Mouse (Mus musculus) limb, embryonic 15.5 days (tissue): ENCODE measurements around the gene Gm20388. TPM values are rescaled to one million over a fixed set of nuclear protein-coding genes. Genes with fewer than 3 reads are reported as not detected.

Experiments used
- ATAC-seq: fragments of 200-750 bp; cut with Nextera tagmentation; 2 replicates; pipeline ENCODE4 v1.8.0; 2017; ENCODE audit warnings: low read depth, moderate TSS enrichment; ENCODE audit not compliant: insufficient number of reproducible peaks, low FRiP score, low TSS enrichment
- H3K27ac ChIP-seq: fragments of 300-500 bp; sonication (generic); 2 replicates; pipeline ENCODE4 v1.5.1; 2015; ENCODE audit warnings: moderate library complexity, mild to moderate bottlenecking, inconsistent platforms
- H3K27me3 ChIP-seq: fragments of 300-500 bp; sonication (generic); 2 replicates; pipeline ENCODE4 v1.6.1; 2015; ENCODE audit warnings: inconsistent platforms
- H3K36me3 ChIP-seq: fragments of 300-500 bp; sonication (generic); 2 replicates; pipeline ENCODE4 v1.6.1; 2015; ENCODE audit warnings: inconsistent platforms
- H3K4me1 ChIP-seq: fragments of 300-500 bp; sonication (generic); 2 replicates; pipeline ENCODE4 v1.6.1; 2015; ENCODE audit warnings: inconsistent platforms
- H3K4me2 ChIP-seq: fragments of 300-500 bp; sonication (generic); 2 replicates; pipeline ENCODE4 v1.6.1; 2015; ENCODE audit warnings: mild to moderate bottlenecking, inconsistent platforms
- H3K4me3 ChIP-seq: fragments of 300-500 bp; sonication (generic); 2 replicates; pipeline ENCODE4 v1.5.1; 2015; ENCODE audit warnings: mild to moderate bottlenecking, inconsistent platforms
- H3K9ac ChIP-seq: fragments of 300-500 bp; sonication (generic); 2 replicates; pipeline ENCODE4 v1.6.1; 2015; ENCODE audit warnings: inconsistent platforms
- H3K9me3 ChIP-seq: fragments of 300-500 bp; sonication (generic); 2 replicates; pipeline ENCODE4 v1.6.1; 2016; ENCODE audit warnings: inconsistent platforms
- WGBS: fragments of 180-500 bp; shearing (Covaris S2); methylation state at CpG from one replicate; pipeline ENCODE4 v1.1.7; 2015; 5-methylcytosine and 5-hydroxymethylcytosine counted together
- polyA plus RNA-seq: library from polyadenylated mRNA; unstranded; fragments of >200 nt; fragmentation: Nextera tagmentation; extraction: Ambion mirVana; gene quantifications from 2 replicates; pipeline ENCODE4 v1.2.1, GENCODE M21; 2015

Gm20388 gene
- polyA plus RNA-seq, 1 experiment from 2014 or later = 4.9 TPM

GRCm38 (mm10) chr8:124144619-124144980, 4234.0 kb downstream of the Gm20388 start:
- Histone ChIP-seq H3K9me3 (no peaks in the 10 kb centered on the region), H3K4me3 (no peak overlapping the region), H3K4me2 (no peak overlapping the region), H3K9ac (no peak overlapping the region), H3K27ac (no peak overlapping the region), H3K4me1 (no peaks in the 10 kb centered on the region), H3K27me3 (no peaks in the 10 kb centered on the region), H3K36me3 (no peaks in the 10 kb centered on the region)
- WGBS = 60% methylated on average over 12 of the region's 12 CpGs
- no peak for ATAC-seq

DNA sequence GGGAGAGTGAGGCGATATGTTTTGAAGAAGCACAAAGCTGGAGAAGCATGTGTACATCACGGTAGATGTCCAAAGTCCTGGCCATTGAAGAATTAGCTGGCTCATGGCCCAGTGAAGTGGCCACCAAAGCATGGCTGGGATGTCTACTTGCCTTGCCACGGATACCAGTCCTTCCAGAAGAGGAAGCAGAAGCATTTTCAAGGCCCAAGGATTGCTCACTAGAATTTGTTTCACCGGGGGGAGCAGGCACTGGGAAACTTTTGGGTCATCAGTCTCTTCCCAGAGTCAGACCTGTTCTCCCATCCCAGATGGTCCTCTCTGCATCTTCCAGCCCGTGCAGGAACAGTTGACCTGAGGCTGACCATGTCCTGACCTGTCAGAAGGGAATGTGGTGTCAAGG, 4235.6 kb downstream of the Gm20388 start:
- Histone ChIP-seq H3K9ac (no peak overlapping the region), H3K4me2 (no peak overlapping the region), H3K9me3 (no peaks in the 10 kb centered on the region), H3K36me3 (no peaks in the 10 kb centered on the region), H3K27me3 (no peaks in the 10 kb centered on the region), H3K27ac (no peak overlapping the region), H3K4me3 (no peak overlapping the region), H3K4me1 (no peaks in the 10 kb centered on the region)
- ATAC-seq = no peak
- WGBS = 83% methylated on average over 5 of the region's 5 CpGs

- H3K4me2 ChIP-seq = no peak overlapping the region
- H3K4me3 ChIP-seq = no peak overlapping the region
- 64% methylated on average over 11 of the region's 11 CpGs for whole genome bisulfite sequencing
- no peaks in the 10 kb centered on the region for H3K36me3 ChIP-seq
- H3K9me3 ChIP-seq = no peaks in the 10 kb centered on the region
- H3K9ac ChIP-seq = no peak overlapping the region
- H3K27me3 ChIP-seq = no peaks in the 10 kb centered on the region
- ATAC-seq = no peak
- H3K27ac ChIP-seq = no peak overlapping the region
- no peaks in the 10 kb centered on the region for H3K4me1 ChIP-seq
Observed at GRCm38 (mm10) chr8:124150009-124150408, 4239.4 kb downstream of the Gm20388 start.

DNA sequence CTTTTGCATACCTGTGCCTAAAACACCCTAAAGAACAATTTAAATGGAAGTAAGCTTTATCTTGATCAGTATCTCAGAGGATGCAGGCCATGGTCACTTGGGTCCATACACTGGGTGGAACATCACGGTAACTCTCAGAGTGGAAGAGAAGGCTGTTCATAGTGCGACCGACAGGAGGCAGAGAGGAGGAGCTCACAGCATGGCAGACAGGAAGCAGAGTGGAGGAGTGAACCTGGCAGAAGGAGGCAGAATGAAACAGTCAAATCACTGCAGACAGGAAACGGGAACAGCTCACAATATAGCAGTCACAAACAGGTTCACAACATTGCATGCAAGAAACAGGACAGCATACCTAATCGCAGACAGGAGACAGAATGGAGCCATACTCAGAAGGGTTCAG, 4239.9 kb downstream of the Gm20388 start:
- Histone ChIP-seq H3K27me3 (no peaks in the 10 kb centered on the region), H3K4me3 (no peak overlapping the region), H3K9ac (no peak overlapping the region), H3K9me3 (no peaks in the 10 kb centered on the region), H3K36me3 (no peaks in the 10 kb centered on the region), H3K27ac (no peak overlapping the region), H3K4me1 (no peaks in the 10 kb centered on the region), H3K4me2 (no peak overlapping the region)
- ATAC-seq = no peak
- 82% methylated on average over 5 of the region's 5 CpGs for WGBS

- no peaks in the 10 kb centered on the region for H3K36me3 ChIP-seq
- no peak overlapping the region for H3K4me2 ChIP-seq
- no peak overlapping the region for H3K9ac ChIP-seq
- H3K9me3 ChIP-seq = no peaks in the 10 kb centered on the region
- 64% methylated on average over 6 of the region's 6 CpGs for WGBS
- ATAC-seq = no peak
- H3K4me3 ChIP-seq = no peak overlapping the region
- H3K4me1 ChIP-seq = no peaks in the 10 kb centered on the region
- H3K27me3 ChIP-seq = no peaks in the 10 kb centered on the region
- no peak overlapping the region for H3K27ac ChIP-seq
Observed at GRCm38 (mm10) chr8:124151881-124152280, 4241.2 kb downstream of the Gm20388 start.

DNA sequence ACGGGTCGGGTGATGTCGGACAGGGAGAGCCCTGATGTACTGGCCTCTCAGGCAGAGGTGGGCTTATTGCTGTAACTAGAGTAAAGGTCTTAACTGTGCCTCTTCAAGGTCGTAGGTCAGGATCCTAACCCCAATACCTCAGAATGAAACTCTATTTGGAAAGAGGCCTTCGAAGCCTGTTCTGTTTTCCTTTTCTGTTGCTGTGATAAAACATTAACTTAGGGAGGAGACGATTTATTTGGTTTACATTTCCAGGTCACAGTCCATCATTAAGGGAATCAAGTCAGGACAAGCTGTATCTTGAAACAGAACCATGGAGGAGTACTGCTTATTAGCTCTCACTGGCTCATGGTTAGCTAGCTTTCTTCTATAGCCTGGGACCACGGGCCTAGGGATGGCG, 4242.1 kb downstream of the Gm20388 start:
- no peak overlapping the region for H3K27ac ChIP-seq
- no peak overlapping the region for H3K4me3 ChIP-seq
- no peaks in the 10 kb centered on the region for H3K27me3 ChIP-seq
- no peak overlapping the region for H3K4me2 ChIP-seq
- no peak overlapping the region for H3K9ac ChIP-seq
- 88% methylated on average over 8 of the region's 8 CpGs for WGBS
- ATAC-seq = no peak
- H3K4me1 ChIP-seq = no peaks in the 10 kb centered on the region
- no peaks in the 10 kb centered on the region for H3K36me3 ChIP-seq
- H3K9me3 ChIP-seq = no peaks in the 10 kb centered on the region

DNA sequence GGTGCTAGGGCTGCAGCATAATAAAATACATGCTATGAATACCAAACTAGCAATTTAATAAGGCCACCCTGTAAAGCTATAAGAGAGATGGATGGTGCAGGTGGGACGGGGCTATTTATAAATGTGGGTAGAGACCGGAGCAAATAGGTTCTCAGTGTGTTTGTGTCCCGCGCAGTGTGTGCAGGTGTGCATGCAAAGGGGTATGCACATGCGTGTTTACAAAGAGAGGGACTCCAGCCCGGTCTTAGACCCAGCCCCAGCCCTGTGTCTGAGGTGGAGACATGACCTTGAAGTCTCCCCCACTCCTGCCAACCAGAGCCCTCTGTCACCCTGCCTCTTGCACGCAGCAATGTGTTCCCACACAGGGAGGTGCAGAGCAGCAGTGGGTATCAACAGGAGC, 4245.7 kb downstream of the Gm20388 start:
- 71% methylated on average over 7 of the region's 7 CpGs for WGBS
- no peak overlapping the region for H3K4me3 ChIP-seq
- no peaks in the 10 kb centered on the region for H3K36me3 ChIP-seq
- no peak overlapping the region for H3K9ac ChIP-seq
- no peaks in the 10 kb centered on the region for H3K9me3 ChIP-seq
- H3K4me2 ChIP-seq = no peak overlapping the region
- no peak overlapping the region for H3K27ac ChIP-seq
- ATAC-seq = no peak
- H3K27me3 ChIP-seq = no peaks in the 10 kb centered on the region
- no peaks in the 10 kb centered on the region for H3K4me1 ChIP-seq

DNA sequence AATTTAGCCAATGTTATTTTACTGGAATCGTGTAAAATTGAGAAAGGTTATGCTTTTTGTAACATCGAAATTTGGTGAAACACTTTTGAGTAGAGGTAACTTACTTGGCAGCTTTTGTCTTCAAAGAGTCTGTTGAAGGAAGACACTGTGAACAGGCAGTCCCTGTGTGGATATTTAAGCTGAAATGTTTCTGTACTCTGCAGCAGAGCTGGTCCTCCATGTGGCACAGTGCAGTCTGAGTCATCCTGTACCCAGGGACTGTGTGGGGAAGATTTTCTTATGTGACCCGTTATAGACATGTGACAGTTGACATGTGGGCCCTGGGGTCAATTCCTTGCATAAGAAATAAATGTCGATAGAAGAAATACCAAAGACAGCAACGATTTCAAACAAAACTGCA, 4251.0 kb downstream of the Gm20388 start:
- 74% methylated on average over 5 of the region's 5 CpGs for WGBS
- no peaks in the 10 kb centered on the region for H3K9me3 ChIP-seq
- no peak for ATAC-seq
- no peaks in the 10 kb centered on the region for H3K4me1 ChIP-seq
- H3K4me2 ChIP-seq = no peak overlapping the region
- no peaks in the 10 kb centered on the region for H3K27me3 ChIP-seq
- H3K4me3 ChIP-seq = no peak overlapping the region
- no peak overlapping the region for H3K9ac ChIP-seq
- H3K36me3 ChIP-seq = no peaks in the 10 kb centered on the region
- no peak overlapping the region for H3K27ac ChIP-seq

DNA sequence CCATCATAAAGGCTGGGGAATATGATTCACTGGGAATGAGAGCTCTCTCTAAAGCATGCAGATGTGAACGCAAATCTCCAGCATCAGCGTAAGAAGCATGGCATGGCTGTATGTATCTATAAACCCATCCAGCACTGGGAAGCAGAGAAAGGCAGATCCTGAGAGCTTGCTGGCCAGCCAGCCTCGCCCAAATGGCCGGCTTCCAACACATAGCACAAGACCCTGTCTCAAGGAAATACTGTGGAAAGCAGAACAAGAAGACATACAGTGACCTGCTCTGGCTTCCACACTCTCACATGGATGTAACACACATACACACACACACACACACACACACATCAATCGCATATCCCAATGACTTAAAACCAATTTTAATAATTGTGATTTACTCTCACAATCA, 4252.6 kb downstream of the Gm20388 start:
- Histone ChIP-seq H3K4me3 (no peak overlapping the region), H3K27me3 (no peaks in the 10 kb centered on the region), H3K36me3 (no peaks in the 10 kb centered on the region), H3K9ac (no peak overlapping the region), H3K9me3 (no peaks in the 10 kb centered on the region), H3K27ac (no peak overlapping the region), H3K4me2 (no peak overlapping the region), H3K4me1 (no peaks in the 10 kb centered on the region)
- no peak for ATAC-seq
- 80% methylated on average over 5 of the region's 5 CpGs for WGBS

- H3K9ac ChIP-seq = no peak overlapping the region
- no peaks in the 10 kb centered on the region for H3K27me3 ChIP-seq
- H3K9me3 ChIP-seq = no peaks in the 10 kb centered on the region
- no peak overlapping the region for H3K4me3 ChIP-seq
- H3K4me1 ChIP-seq = peaks cover 22% of the 10 kb centered on the region
- 62% methylated on average over 7 of the region's 7 CpGs for WGBS
- H3K27ac ChIP-seq = no peak overlapping the region
- no peaks in the 10 kb centered on the region for H3K36me3 ChIP-seq
- H3K4me2 ChIP-seq = no peak overlapping the region
- no peak for ATAC-seq
Observed at GRCm38 (mm10) chr8:124169749-124170148, 4259.1 kb downstream of the Gm20388 start.

- Histone ChIP-seq H3K4me2 (no peak overlapping the region), H3K27me3 (no peaks in the 10 kb centered on the region), H3K36me3 (no peaks in the 10 kb centered on the region), H3K27ac (no peak overlapping the region), H3K9ac (no peak overlapping the region), H3K4me3 (no peak overlapping the region), H3K4me1 (peaks cover 22% of the 10 kb centered on the region), H3K9me3 (no peaks in the 10 kb centered on the region)
- 78% methylated on average over 7 of the region's 7 CpGs for WGBS
- no peak for ATAC-seq
Observed at GRCm38 (mm10) chr8:124170671-124171070, 4260.0 kb downstream of the Gm20388 start.

- WGBS = 43% methylated on average over 17 of the region's 17 CpGs
- ATAC-seq = peak; percentile 37; the same call in 1 of the 2 replicates
- H3K27ac ChIP-seq = peak overlapping the region; percentile 76
- no peaks in the 10 kb centered on the region for H3K27me3 ChIP-seq
- no peaks in the 10 kb centered on the region for H3K36me3 ChIP-seq
- H3K4me1 ChIP-seq = peaks cover 22% of the 10 kb centered on the region
- H3K9me3 ChIP-seq = no peaks in the 10 kb centered on the region
- no peak overlapping the region for H3K4me3 ChIP-seq
- no peak overlapping the region for H3K9ac ChIP-seq
- 0 out of 2 replicates have a peak overlapping the region, but pooled peaks have one; percentile 19 for H3K4me2 ChIP-seq
Observed at GRCm38 (mm10) chr8:124171557-124172528, 4261.2 kb downstream of the Gm20388 start.
